8 mouse cellular contexts compared by ENCODE assay signal in genomic region chr17:37045611-37046311, GRCm38 (mm10). TPM values are rescaled to one million over a fixed set of nuclear protein-coding genes. Genes with fewer than 3 reads are reported as not detected.
DNase-seq lines count a peak whose midpoint lies in the region; ATAC-seq and TF ChIP-seq lines count a peak whose summit lies in the region.

Gene Gabbr1 (plus strand): TSS chr17:37045966.

- peaks cover 2% of the 10 kb centered on the region for H3K4me1 ChIP-seq in embryonic fibroblast, embryonic 13.5 days (ENCODE audit: control insufficient read depth, insufficient read depth, low read length)
- peaks cover 27% of the 10 kb centered on the region for H3K4me1 ChIP-seq in heart, embryonic 12.5 days (replicated peaks)
- H3K4me1 ChIP-seq in kidney, embryonic 16.5 days (ENCODE audit: insufficient read depth, low read length), result peaks cover 24% of the 10 kb centered on the region
- peaks cover 29% of the 10 kb centered on the region for H3K4me1 ChIP-seq in liver, embryonic 12.5 days
- H3K4me1 ChIP-seq in stomach, embryonic 14.5 days (ENCODE audit: control insufficient read depth, insufficient read depth, low read length), result peaks cover 15% of the 10 kb centered on the region

- peak within 1 kb of the TSS; percentile 94 for H3ac ChIP-seq in C2C12 (ENCODE audit: control insufficient read depth, insufficient read length, low read depth)

- H3K79me3 ChIP-seq in C2C12 (ENCODE audit: low read depth), result no peaks in the 10 kb centered on the region

- ATAC-seq in heart, embryonic 12.5 days (ENCODE audit: insufficient number of reproducible peaks, low FRiP score), result peak; percentile 86
- peak; percentile 88 for ATAC-seq in kidney, embryonic 16.5 days (ENCODE audit: low FRiP score, low TSS enrichment)
- ATAC-seq in liver, embryonic 12.5 days, result peak; percentile 62
- ATAC-seq in stomach, embryonic 14.5 days (ENCODE audit: insufficient number of reproducible peaks, insufficient read depth, low FRiP score, low read depth), result peak; percentile 92

- no peaks in the 10 kb centered on the region for H3K79me2 ChIP-seq in C2C12 (ENCODE audit: control insufficient read depth, insufficient read depth)

- peaks cover 4% of the 10 kb centered on the region for H3K36me3 ChIP-seq in C2C12 (ENCODE audit: control insufficient read depth, insufficient read depth)
- H3K36me3 ChIP-seq in heart, embryonic 12.5 days, result no peaks in the 10 kb centered on the region
- no peaks in the 10 kb centered on the region for H3K36me3 ChIP-seq in kidney, embryonic 16.5 days (ENCODE audit: insufficient read depth, low read length)
- no peaks in the 10 kb centered on the region for H3K36me3 ChIP-seq in liver, embryonic 12.5 days
- H3K36me3 ChIP-seq in stomach, embryonic 14.5 days (ENCODE audit: control insufficient read depth, insufficient read depth, low read length), result no peaks in the 10 kb centered on the region

- DNase-seq in adrenal gland, postnatal 4 days (ENCODE audit: low spot score in 2 of 2), result peak; percentile 38 to 67
- DNase-seq in natural killer cell, adult 2 months (ENCODE audit: low spot score in 2 of 2), result peak; percentile 29 to 40

- H3K9me3 ChIP-seq in heart, embryonic 12.5 days (replicated peaks), result no peaks in the 10 kb centered on the region
- H3K9me3 ChIP-seq in kidney, embryonic 16.5 days (ENCODE audit: low read length), result no peaks in the 10 kb centered on the region
- no peaks in the 10 kb centered on the region for H3K9me3 ChIP-seq in liver, embryonic 12.5 days (replicated peaks)
- H3K9me3 ChIP-seq in stomach, embryonic 14.5 days (ENCODE audit: control insufficient read depth, low read depth, low read length), result no peaks in the 10 kb centered on the region

- H3K4me3 ChIP-seq in C2C12 (ENCODE audit: insufficient read depth, poor library complexity, severe bottlenecking), result peak within 1 kb of the TSS; percentile 53
- peak within 1 kb of the TSS; percentile 81 for H3K4me3 ChIP-seq in embryonic fibroblast, embryonic 13.5 days (ENCODE audit: insufficient read depth, low read length)
- peak within 1 kb of the TSS; percentile 78 for H3K4me3 ChIP-seq in heart, embryonic 12.5 days
- H3K4me3 ChIP-seq in kidney, embryonic 16.5 days (ENCODE audit: low read length), result peak within 1 kb of the TSS; percentile 87
- peak within 1 kb of the TSS; percentile 61 for H3K4me3 ChIP-seq in liver, embryonic 12.5 days
- peak within 1 kb of the TSS; percentile 79 for H3K4me3 ChIP-seq in stomach, embryonic 14.5 days (ENCODE audit: low read depth, low read length)

- TF ChIP-seq CTCF in C2C12 (IDR thresholded peaks at IDR 0.05; ENCODE audit: control insufficient read depth, insufficient read depth, insufficient read length), result no peak
- no peak for TF ChIP-seq CTCF in embryonic fibroblast, embryonic 13.5 days (IDR thresholded peaks at IDR 0.05; ENCODE audit: borderline replicate concordance, insufficient read depth, low read length)

- no peaks in the 10 kb centered on the region for H3K27me3 ChIP-seq in C2C12 (ENCODE audit: control insufficient read depth, insufficient read depth, insufficient read length)
- H3K27me3 ChIP-seq in heart, embryonic 12.5 days (replicated peaks), result peaks cover 10% of the 10 kb centered on the region
- H3K27me3 ChIP-seq in kidney, embryonic 16.5 days (ENCODE audit: insufficient read depth, low read length), result no peaks in the 10 kb centered on the region
- H3K27me3 ChIP-seq in liver, embryonic 12.5 days (replicated peaks), result peaks cover 81% of the 10 kb centered on the region
- H3K27me3 ChIP-seq in stomach, embryonic 14.5 days (ENCODE audit: control insufficient read depth, insufficient read depth, low read length), result no peaks in the 10 kb centered on the region

- peak; percentile 64 for TF ChIP-seq POLR2A in embryonic fibroblast, embryonic 13.5 days (IDR thresholded peaks at IDR 0.05; ENCODE audit: low read depth, low read length)

- 2% methylated on average over 50 of the region's 55 CpGs for WGBS in heart, embryonic 12.5 days
- under 1% methylated on average over 29 of the region's 55 CpGs for WGBS in kidney, embryonic 16.5 days
- WGBS in liver, embryonic 12.5 days (ENCODE audit: insufficient replicate concordance), result 2% methylated on average over 46 of the region's 55 CpGs
- 1% methylated on average over 49 of the region's 55 CpGs for WGBS in stomach, embryonic 14.5 days

- H3K4me2 ChIP-seq in heart, embryonic 12.5 days, result peak within 1 kb of the TSS; percentile 100
- H3K4me2 ChIP-seq in kidney, embryonic 16.5 days (replicated peaks; ENCODE audit: low read depth, low read length), result peak within 1 kb of the TSS; percentile 95
- peak within 1 kb of the TSS; percentile 85 for H3K4me2 ChIP-seq in liver, embryonic 12.5 days
- peak within 1 kb of the TSS; percentile 88 for H3K4me2 ChIP-seq in stomach, embryonic 14.5 days (replicated peaks; ENCODE audit: low read depth, low read length)

- peak within 1 kb of the TSS; percentile 35 for H3K27ac ChIP-seq in embryonic fibroblast, embryonic 13.5 days (ENCODE audit: insufficient read depth, low read length)
- peak within 1 kb of the TSS; percentile 56; the same call in 1 of the 2 replicates for H3K27ac ChIP-seq in heart, embryonic 12.5 days (ENCODE audit: poor library complexity, severe bottlenecking)
- H3K27ac ChIP-seq in kidney, embryonic 16.5 days (ENCODE audit: low read length), result peak within 1 kb of the TSS; percentile 78
- no peak within 1 kb of the TSS for H3K27ac ChIP-seq in liver, embryonic 12.5 days
- H3K27ac ChIP-seq in stomach, embryonic 14.5 days (ENCODE audit: low read length), result peak within 1 kb of the TSS; percentile 85

- peak within 1 kb of the TSS; percentile 95 for H3K9ac ChIP-seq in heart, embryonic 12.5 days
- H3K9ac ChIP-seq in kidney, embryonic 16.5 days (replicated peaks; ENCODE audit: low read length), result peak within 1 kb of the TSS; percentile 93
- peak within 1 kb of the TSS; percentile 60 for H3K9ac ChIP-seq in liver, embryonic 12.5 days
- H3K9ac ChIP-seq in stomach, embryonic 14.5 days (replicated peaks; ENCODE audit: low read depth, low read length), result peak within 1 kb of the TSS; percentile 74

TF ChIP-seq in C2C12, 6 proteins besides CTCF, POLR2A, EP300 and RAD21:
- TF ChIP-seq CEBPB (IDR thresholded peaks at IDR 0.05; ENCODE audit: low read depth) (no peak), FOSL1 (IDR thresholded peaks at IDR 0.05; ENCODE audit: insufficient read depth, low read length, poor library complexity, severe bottlenecking) (no peak), MYOD1 (IDR thresholded peaks at IDR 0.05; ENCODE audit: control insufficient read depth, insufficient read length, low read depth) (no peak), MYOG (IDR thresholded peaks at IDR 0.05; ENCODE audit: control insufficient read depth, extremely low read depth, insufficient read length) (no peak), USF1 (IDR thresholded peaks at IDR 0.05; ENCODE audit: low read depth) (no peak), MAX (IDR thresholded peaks at IDR 0.05) (no peak)

RNA-seq across cellular contexts. Expression of gene Gabbr1, which starts in this region (rescaled TPM):
- polyA plus RNA-seq in C2C12 (2012; fragmentation: generic; extraction: Trizol), result 6.1 TPM
- 10 to 100 TPM; 68.2 TPM for total RNA-seq in adrenal gland, postnatal 4 days (2021)
- 49.1 and 56.8 TPM in 2 replicates for polyA plus RNA-seq in embryonic fibroblast, embryonic 13.5 days (2011; ENCODE audit: insufficient read length, low read depth, missing spikeins)
- 8.3 and 8.6 TPM in 2 replicates for polyA plus RNA-seq in heart, embryonic 12.5 days (2016; fragmentation: Nextera tagmentation; extraction: Ambion mirVana)
- 5.6 and 7.7 TPM in 2 replicates for polyA plus RNA-seq in kidney, embryonic 16.5 days (2015; fragmentation: Nextera tagmentation; extraction: Ambion mirVana)
- 1.1 and 1.6 TPM in 2 replicates for polyA plus RNA-seq in liver, embryonic 12.5 days (2016; fragmentation: Nextera tagmentation; extraction: Ambion mirVana)
- polyA plus RNA-seq in stomach, embryonic 14.5 days (2014; fragmentation: Nextera tagmentation; extraction: Ambion mirVana), result 14.2 and 15.8 TPM in 2 replicates
